Mouse (Mus musculus) left cerebral cortex, postnatal 25 days (tissue): ENCODE data around the gene Rbp3. TPM values are rescaled to one million over a fixed set of nuclear protein-coding genes. Genes with fewer than 3 reads are reported as not detected.

Experiments
- DNase-seq, 2 experiments: peaks; one replicate each; pipeline ENCODE4 v3.0.0; 2022; ENCODE audit warnings: low spot score in 2 of 2, mixed read lengths in 1 of 2
- intact Hi-C: fragments of 180-260 bp; cut with DNase I; formaldehyde crosslinking; loops from one replicate; pipeline ENCODE4 v1.15.1; 2025
- total RNA-seq, 2 experiments: library from RNA; stranded (reverse); gene quantifications; 2 replicates each; pipeline ENCODE4 v1.2.3; 2021

Gene Rbp3
- total RNA-seq, 2 experiments from 2014 or later: 0.09 TPM; not detected in 1

GRCm38 (mm10) chr14:33959341-33959740 lies 5.5 kb downstream of the Rbp3 start:
- intact Hi-C loops: no loop called here
- peak; percentile 63 to 69 for DNase-seq

GRCm38 (mm10) chr14:33965675-33966074 lies 11.9 kb downstream of the Rbp3 start:
- no peak for DNase-seq
- intact Hi-C loops: no loop called here

GRCm38 (mm10) chr14:33972679-33973078 lies 18.9 kb downstream of the Rbp3 start:
- intact Hi-C loops: no loop called here
- no peak for DNase-seq

GRCm38 (mm10) chr14:33974752-33975151 lies 20.9 kb downstream of the Rbp3 start:
- intact Hi-C loops: no loop called here
- peak in 1 of 2 experiments; percentile 41 for DNase-seq

GRCm38 (mm10) chr14:33977748-33978147 lies 23.9 kb downstream of the Rbp3 start:
- intact Hi-C loops: no loop called here
- no peak for DNase-seq

- intact Hi-C loops: no loop called here
- DNase-seq: no peak
Observed at GRCm38 (mm10) chr14:33978604-33979059, 24.8 kb downstream of the Rbp3 start, which contains the start of gene Zfp488. Zfp488 (minus strand) TSS chr14:33978764.

- intact Hi-C loops: no loop called here
- DNase-seq: no peak
Observed at GRCm38 (mm10) chr14:33989201-33989600, 35.4 kb downstream of the Rbp3 start.

GRCm38 (mm10) chr14:33991971-33992370 lies 38.2 kb downstream of the Rbp3 start:
- intact Hi-C loops: no loop called here
- DNase-seq: no peak

GRCm38 (mm10) chr14:33993051-33993450 lies 39.2 kb downstream of the Rbp3 start:
- no peak for DNase-seq
- intact Hi-C loops: no loop called here

GRCm38 (mm10) chr14:33993521-33994289 lies 39.9 kb downstream of the Rbp3 start:
- DNase-seq: no peak
- intact Hi-C loops: no loop called here

GRCm38 (mm10) chr14:33997427-33997826 lies 43.6 kb downstream of the Rbp3 start:
- intact Hi-C loops: no loop called here
- no peak for DNase-seq

- no peak for DNase-seq
- intact Hi-C loops: no loop called here
Observed at GRCm38 (mm10) chr14:34000076-34000475, 46.3 kb downstream of the Rbp3 start.

GRCm38 (mm10) chr14:34001445-34001844 lies 47.6 kb downstream of the Rbp3 start:
- intact Hi-C loops: no loop called here
- DNase-seq: no peak

- intact Hi-C loops: no loop called here
- no peak for DNase-seq
Observed at GRCm38 (mm10) chr14:34002358-34002757, 48.6 kb downstream of the Rbp3 start.

Other genes with a start within 250 kb of the Rbp3 start
- gene Gdf10, start 30.4 kb upstream of the Rbp3 start, total RNA-seq: 1 to 10 TPM; 3.4 to 3.9 TPM
- gene Gdf2, start 13.0 kb upstream of the Rbp3 start, total RNA-seq: not detected
- gene Zfp488, start 24.8 kb downstream of the Rbp3 start, total RNA-seq: 1 to 10 TPM; 3.5 to 4.8 TPM
- gene Gm30083, start 61.2 kb downstream of the Rbp3 start, total RNA-seq: not detected
- gene Gm5460, start 62.8 kb downstream of the Rbp3 start, total RNA-seq: not detected
- not detected for gene Antxrl, start 98.7 kb downstream of the Rbp3 start, total RNA-seq
- 1 to 10 TPM in 1 of 2 experiments, under 1 TPM in 1; 0.87 to 1.1 TPM for gene Anxa8, start 132.0 kb downstream of the Rbp3 start, total RNA-seq
- gene A630023A22Rik, start 148.8 kb downstream of the Rbp3 start, total RNA-seq: not detected
- gene Npy4r, start 198.5 kb downstream of the Rbp3 start, total RNA-seq: not detected
- 1 to 10 TPM; 2.3 to 3.3 TPM for gene Gprin2, start 247.7 kb downstream of the Rbp3 start, total RNA-seq